Mouse (Mus musculus): ENCODE data around the gene Gm3106. TPM values are rescaled to one million over a fixed set of nuclear protein-coding genes. Genes with fewer than 3 reads are reported as not detected.
"Not testable (repeated sequence)": the region's sequence is repeated elsewhere in the genome, so short reads cannot be mapped to it uniquely, and the experiment has no call there.

Gene Gm3106
- total RNA-seq (2014; rRNA removed) (not detected in 2 replicates), polyA plus RNA-seq (2015; fragmentation: Nextera tagmentation; extraction: Ambion mirVana) (not detected in 2 replicates)

DNA sequence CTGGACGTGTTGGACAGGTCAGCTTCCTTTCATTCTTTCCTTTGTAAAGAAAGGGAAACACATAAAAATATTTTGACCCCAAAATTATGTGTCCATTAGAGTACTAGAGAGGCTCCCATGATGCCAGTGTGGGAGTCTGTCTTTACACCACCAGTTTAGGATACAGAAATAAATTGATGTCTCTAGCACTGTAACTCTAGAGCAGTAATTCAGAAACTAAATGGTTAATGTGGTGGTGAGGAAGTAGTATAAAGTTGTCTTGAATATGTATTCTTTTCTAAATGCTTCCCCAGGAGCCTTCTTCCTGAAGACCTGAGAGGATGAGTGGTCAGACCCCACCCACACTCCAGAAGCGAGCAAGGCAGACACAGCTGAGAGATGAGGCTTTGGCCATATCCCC lies at the start of gene Gm3106:
TSS of gene Gm3106 (plus strand) at position 301 of the 400 bp plus-strand sequence.
- ATAC-seq; H3K9me3 ChIP-seq (ENCODE audit: low read length); H3K9ac ChIP-seq (replicated peaks; ENCODE audit: low read length); H3K27me3 ChIP-seq (ENCODE audit: insufficient read depth, low read length); H3K4me1 ChIP-seq (ENCODE audit: insufficient read depth, low read length); H3K27ac ChIP-seq; H3K4me3 ChIP-seq (ENCODE audit: low read length); H3K36me3 ChIP-seq (ENCODE audit: insufficient read depth, low read length); DNase-seq (ENCODE audit: low spot score); H3K4me2 ChIP-seq (ENCODE audit: low read depth, low read length): not testable (repeated sequence)
- WGBS: no CpG with 5 or more reads among the region's 2 CpGs

Other genes with a start within 250 kb of the Gm3106 start
- not detected in 2 replicates for gene BC061212, start 147.5 kb upstream of the Gm3106 start, total RNA-seq (2014; rRNA removed)
- gene BC061212, start 147.5 kb upstream of the Gm3106 start, polyA plus RNA-seq (2015; fragmentation: Nextera tagmentation; extraction: Ambion mirVana): not detected in 2 replicates
- not detected in 2 replicates for gene Gm6351, start 141.6 kb upstream of the Gm3106 start, total RNA-seq (2014; rRNA removed)
- gene Gm6351, start 141.6 kb upstream of the Gm3106 start, polyA plus RNA-seq (2015; fragmentation: Nextera tagmentation; extraction: Ambion mirVana): not detected in 2 replicates
- not detected in 2 replicates for gene A430089I19Rik, start 88.8 kb downstream of the Gm3106 start, total RNA-seq (2014; rRNA removed)
- not detected in 2 replicates for gene A430089I19Rik, start 88.8 kb downstream of the Gm3106 start, polyA plus RNA-seq (2015; fragmentation: Nextera tagmentation; extraction: Ambion mirVana)
- not detected in 2 replicates for gene Gm6502, start 96.4 kb downstream of the Gm3106 start, total RNA-seq (2014; rRNA removed)
- gene Gm6502, start 96.4 kb downstream of the Gm3106 start, polyA plus RNA-seq (2015; fragmentation: Nextera tagmentation; extraction: Ambion mirVana): not detected in 2 replicates
- gene AA792892, start 121.7 kb downstream of the Gm3106 start, total RNA-seq (2014; rRNA removed): not detected in 2 replicates
- not detected in 2 replicates for gene AA792892, start 121.7 kb downstream of the Gm3106 start, polyA plus RNA-seq (2015; fragmentation: Nextera tagmentation; extraction: Ambion mirVana)
- gene Gm7682, start 227.8 kb downstream of the Gm3106 start, total RNA-seq (2014; rRNA removed): not detected in 2 replicates
- gene Gm7682, start 227.8 kb downstream of the Gm3106 start, polyA plus RNA-seq (2015; fragmentation: Nextera tagmentation; extraction: Ambion mirVana): not detected in 2 replicates

All from hindbrain, postnatal 0 days (tissue).